Mouse (Mus musculus): ENCODE data around the gene Mnat1. TPM values are rescaled to one million over a fixed set of nuclear protein-coding genes. Genes with fewer than 3 reads are reported as not detected.

Mnat1 gene
- polyA plus RNA-seq, 1 experiment from 2014 or later = 21.1 TPM

DNA sequence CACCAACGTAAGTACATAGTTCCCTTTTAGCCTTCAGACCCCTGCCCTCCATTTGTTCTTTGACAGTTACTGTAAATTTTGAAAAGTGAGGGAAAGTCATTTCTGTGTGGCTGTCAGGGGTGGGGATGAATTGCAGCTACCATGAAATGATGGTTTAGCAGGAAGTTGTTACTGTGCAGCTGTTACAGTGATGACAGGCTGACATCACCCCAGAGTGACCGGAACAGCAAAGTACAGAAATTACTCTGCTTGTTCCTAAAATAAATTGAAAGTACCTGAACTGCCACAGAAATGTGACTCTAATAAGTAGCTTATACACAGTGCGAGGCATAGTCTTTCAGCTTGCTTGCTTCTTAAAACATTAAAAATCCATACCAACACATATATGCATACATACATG is 86.9 kb downstream of the Mnat1 start:
- Histone ChIP-seq H3K4me1 (replicated peaks) (no peaks in the 10 kb centered on the region), H3K27ac (no peak overlapping the region), H3K4me3 (no peak overlapping the region), H3K9ac (no peak overlapping the region), H3K27me3 (no peaks in the 10 kb centered on the region), H3K36me3 (no peaks in the 10 kb centered on the region), H3K4me2 (no peak overlapping the region), H3K9me3 (no peaks in the 10 kb centered on the region)
- WGBS = 84% methylated on average over 3 of the region's 3 CpGs
- no peak for ATAC-seq (ENCODE audit: low FRiP score)

DNA sequence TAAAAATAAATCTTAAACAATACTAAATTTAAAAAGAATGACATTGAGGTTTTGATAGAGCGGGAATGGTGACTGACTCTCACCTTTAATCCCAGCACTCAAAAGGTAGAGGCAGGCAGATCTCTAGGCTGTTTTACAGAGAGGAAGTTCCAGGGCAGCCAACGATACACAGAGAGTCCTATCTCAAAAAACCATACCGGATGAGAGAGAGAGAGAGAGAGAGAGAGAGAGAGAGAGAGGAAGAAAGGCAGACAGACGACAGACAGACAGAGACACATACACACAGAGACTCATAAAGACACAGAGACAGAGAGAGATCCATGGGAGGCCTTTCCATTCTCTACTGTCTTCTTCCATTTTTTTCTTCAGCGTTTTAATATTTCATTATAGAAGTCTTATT is 92.3 kb downstream of the Mnat1 start:
- peaks cover 17% of the 10 kb centered on the region for H3K36me3 ChIP-seq
- H3K4me3 ChIP-seq = no peak overlapping the region
- ATAC-seq (ENCODE audit: low FRiP score) = no peak
- no peak overlapping the region for H3K27ac ChIP-seq
- H3K4me2 ChIP-seq = no peak overlapping the region
- H3K9ac ChIP-seq = no peak overlapping the region
- no peaks in the 10 kb centered on the region for H3K27me3 ChIP-seq
- WGBS = 92% methylated on average over 5 of the region's 5 CpGs
- H3K4me1 ChIP-seq (replicated peaks) = no peaks in the 10 kb centered on the region
- H3K9me3 ChIP-seq = no peaks in the 10 kb centered on the region

DNA sequence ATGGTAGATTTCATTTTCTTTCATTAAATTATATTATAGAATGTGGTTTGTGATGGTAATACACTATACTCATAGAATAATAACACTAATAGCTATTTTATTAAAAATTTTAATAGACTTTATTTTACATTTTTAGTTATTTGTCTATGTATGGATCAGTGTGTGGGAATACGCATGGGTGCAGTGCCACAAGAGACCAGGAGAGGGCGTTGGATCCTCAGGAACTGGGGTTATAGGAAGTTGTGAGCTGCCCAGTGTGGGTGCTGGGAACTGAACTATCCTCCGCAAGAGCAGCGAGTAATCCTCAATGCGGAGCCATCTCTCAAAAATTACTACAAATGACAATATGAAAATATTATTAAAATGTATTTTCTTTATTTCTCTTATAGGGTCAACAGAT is 95.1 kb downstream of the Mnat1 start:
- no peak for ATAC-seq (ENCODE audit: low FRiP score)
- 94% methylated on average over 5 of the region's 5 CpGs for WGBS
- H3K4me2 ChIP-seq = no peak overlapping the region
- H3K9ac ChIP-seq = no peak overlapping the region
- H3K4me3 ChIP-seq = no peak overlapping the region
- no peaks in the 10 kb centered on the region for H3K9me3 ChIP-seq
- no peaks in the 10 kb centered on the region for H3K4me1 ChIP-seq (replicated peaks)
- H3K36me3 ChIP-seq = peaks cover 17% of the 10 kb centered on the region
- H3K27ac ChIP-seq = no peak overlapping the region
- no peaks in the 10 kb centered on the region for H3K27me3 ChIP-seq

DNA sequence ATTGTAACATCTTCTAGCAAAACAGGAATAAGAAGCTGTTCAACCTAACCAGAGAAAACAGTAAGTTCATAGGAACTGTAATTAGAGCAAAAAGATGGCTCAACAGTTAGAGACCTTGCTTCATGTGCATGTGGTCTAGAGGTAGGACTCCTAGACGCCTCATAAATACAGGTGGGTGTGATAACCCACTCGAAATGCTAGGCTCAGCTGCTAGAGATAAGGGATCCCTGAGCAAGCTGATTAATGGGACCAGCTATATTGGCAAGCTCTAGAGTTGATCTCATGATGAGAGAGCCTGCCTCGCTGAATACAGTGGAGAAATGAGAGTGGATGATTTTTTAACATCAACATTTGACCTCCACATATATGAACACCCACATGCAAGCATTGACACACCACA is 97.7 kb downstream of the Mnat1 start:
- Histone ChIP-seq H3K9ac (no peak overlapping the region), H3K27me3 (no peaks in the 10 kb centered on the region), H3K36me3 (peaks cover 17% of the 10 kb centered on the region), H3K4me2 (no peak overlapping the region), H3K27ac (no peak overlapping the region), H3K9me3 (no peaks in the 10 kb centered on the region), H3K4me1 (replicated peaks) (no peaks in the 10 kb centered on the region; the same call in 1 of the 2 replicates), H3K4me3 (no peak overlapping the region)
- no peak for ATAC-seq (ENCODE audit: low FRiP score)
- 92% methylated on average over 3 of the region's 3 CpGs for WGBS

DNA sequence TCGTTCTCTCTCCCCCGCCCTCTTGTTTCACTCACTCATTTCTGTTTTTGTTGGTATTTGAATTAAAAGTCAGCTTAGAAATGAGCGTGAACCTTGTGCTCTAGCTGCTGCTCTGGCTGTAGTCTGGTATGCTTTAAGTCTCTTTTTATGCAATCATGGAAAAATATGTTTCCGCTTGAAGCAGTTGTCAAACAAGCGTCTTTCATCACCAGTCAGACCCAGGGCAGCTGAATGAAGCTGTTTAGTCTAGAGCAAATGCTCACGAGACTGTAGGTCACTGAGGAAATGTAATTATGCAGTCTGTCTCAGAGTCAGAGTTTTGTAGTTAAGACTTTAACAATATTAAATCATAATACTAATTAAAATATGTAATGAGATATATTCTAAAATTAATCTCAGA is 100.4 kb downstream of the Mnat1 start:
- Histone ChIP-seq H3K27ac (no peak overlapping the region), H3K27me3 (no peaks in the 10 kb centered on the region), H3K36me3 (peaks cover 14% of the 10 kb centered on the region), H3K4me1 (replicated peaks) (no peaks in the 10 kb centered on the region; the same call in 1 of the 2 replicates), H3K9ac (no peak overlapping the region), H3K9me3 (no peaks in the 10 kb centered on the region), H3K4me2 (no peak overlapping the region), H3K4me3 (no peak overlapping the region)
- ATAC-seq (ENCODE audit: low FRiP score) = no peak
- 68% methylated on average over 6 of the region's 6 CpGs for WGBS

DNA sequence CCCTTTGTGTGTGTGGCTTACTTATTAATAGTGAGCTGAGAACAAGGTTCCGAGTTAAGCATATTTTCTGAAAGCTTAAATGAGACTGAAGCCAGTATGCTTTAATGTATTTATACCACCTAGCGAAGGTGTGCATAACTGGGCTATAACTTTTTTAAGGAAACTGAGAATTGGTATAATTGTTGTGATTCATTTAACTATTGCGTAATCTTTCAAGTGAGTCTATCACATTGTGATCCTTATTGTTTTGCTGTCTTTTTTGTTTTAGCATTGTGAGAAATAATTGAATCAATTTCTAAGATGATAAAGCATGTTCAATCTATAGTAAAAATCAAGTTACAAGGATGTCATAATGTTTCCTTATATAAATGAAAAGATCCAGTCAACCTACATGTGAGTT is 104.9 kb downstream of the Mnat1 start:
- 96% methylated on average over 3 of the region's 3 CpGs for WGBS
- H3K36me3 ChIP-seq = no peaks in the 10 kb centered on the region
- no peak overlapping the region for H3K4me2 ChIP-seq
- H3K4me3 ChIP-seq = no peak overlapping the region
- H3K27ac ChIP-seq = no peak overlapping the region
- H3K27me3 ChIP-seq = no peaks in the 10 kb centered on the region
- H3K9ac ChIP-seq = no peak overlapping the region
- ATAC-seq (ENCODE audit: low FRiP score) = no peak
- H3K9me3 ChIP-seq = no peaks in the 10 kb centered on the region
- no peaks in the 10 kb centered on the region; the same call in 1 of the 2 replicates for H3K4me1 ChIP-seq (replicated peaks)

DNA sequence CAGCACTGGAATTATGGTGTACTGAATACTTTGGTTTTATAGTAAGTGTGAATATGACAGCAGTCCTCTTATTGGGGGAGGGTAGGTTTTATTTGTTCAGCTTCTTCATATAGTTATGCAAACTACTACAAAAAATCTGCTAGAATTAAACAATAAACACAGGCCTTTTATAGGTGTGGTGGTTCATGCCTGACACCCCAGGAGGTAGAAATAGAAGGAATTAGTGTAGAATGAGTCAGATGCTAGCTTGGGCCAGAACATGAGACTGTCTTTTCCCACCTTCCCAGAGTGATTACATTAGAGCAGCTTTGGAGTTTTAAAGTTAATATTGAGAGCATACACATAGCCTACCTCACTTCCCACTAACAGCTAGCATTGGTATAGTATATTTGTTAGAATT is 106.7 kb downstream of the Mnat1 start:
- Histone ChIP-seq H3K4me3 (no peak overlapping the region), H3K27ac (no peak overlapping the region), H3K36me3 (no peaks in the 10 kb centered on the region), H3K9ac (no peak overlapping the region), H3K9me3 (no peaks in the 10 kb centered on the region), H3K4me2 (no peak overlapping the region), H3K4me1 (replicated peaks) (no peaks in the 10 kb centered on the region), H3K27me3 (no peaks in the 10 kb centered on the region)
- ATAC-seq (ENCODE audit: low FRiP score) = no peak

DNA sequence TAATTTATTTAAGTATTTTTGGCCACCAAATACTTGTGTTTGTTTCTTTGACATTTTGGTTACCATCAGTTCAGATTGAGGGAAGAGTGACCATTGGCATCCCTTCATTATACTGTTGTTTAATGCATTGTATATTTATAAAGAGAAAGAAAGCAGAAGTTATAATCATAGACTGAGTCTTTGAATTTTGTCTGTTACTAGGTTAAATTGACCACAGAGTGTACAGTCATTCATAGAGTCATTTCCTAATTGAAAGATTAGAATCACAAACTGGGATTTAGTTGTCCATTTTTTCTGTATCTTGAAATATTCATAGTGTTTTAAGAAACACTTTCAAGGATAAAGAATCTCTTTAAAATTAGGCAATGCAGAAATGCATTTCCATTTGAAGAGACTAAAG is 108.0 kb downstream of the Mnat1 start:
- no peaks in the 10 kb centered on the region for H3K4me1 ChIP-seq (replicated peaks)
- H3K4me3 ChIP-seq = no peak overlapping the region
- no peaks in the 10 kb centered on the region for H3K36me3 ChIP-seq
- no peak overlapping the region for H3K27ac ChIP-seq
- no peaks in the 10 kb centered on the region for H3K27me3 ChIP-seq
- no peak for ATAC-seq (ENCODE audit: low FRiP score)
- no peaks in the 10 kb centered on the region for H3K9me3 ChIP-seq
- no peak overlapping the region for H3K9ac ChIP-seq
- no peak overlapping the region for H3K4me2 ChIP-seq

DNA sequence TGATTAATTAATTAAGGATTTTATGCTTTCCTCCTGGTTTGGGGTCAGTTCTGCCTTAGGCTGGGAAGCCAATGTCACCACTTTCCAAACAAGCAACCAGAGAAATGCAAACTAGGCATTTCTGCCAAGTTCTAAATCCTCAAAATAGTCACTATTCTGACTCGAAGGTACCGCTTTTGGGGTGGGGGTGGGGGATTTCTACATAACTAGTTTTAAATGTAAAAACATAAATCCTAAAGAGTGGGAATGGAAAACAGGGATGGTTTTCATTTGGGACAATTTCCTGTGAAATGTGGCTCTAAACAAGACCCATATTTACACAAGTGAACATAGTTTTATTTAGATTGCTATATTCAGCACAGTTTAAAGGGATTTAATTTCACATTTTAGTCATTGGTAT is 109.1 kb downstream of the Mnat1 start:
- Histone ChIP-seq H3K9me3 (no peaks in the 10 kb centered on the region), H3K4me1 (replicated peaks) (no peaks in the 10 kb centered on the region), H3K27ac (no peak overlapping the region), H3K36me3 (no peaks in the 10 kb centered on the region), H3K9ac (no peak overlapping the region), H3K4me3 (no peak overlapping the region), H3K27me3 (no peaks in the 10 kb centered on the region), H3K4me2 (no peak overlapping the region)
- ATAC-seq (ENCODE audit: low FRiP score) = no peak
- 88% methylated on average over 2 of the region's 2 CpGs for WGBS

DNA sequence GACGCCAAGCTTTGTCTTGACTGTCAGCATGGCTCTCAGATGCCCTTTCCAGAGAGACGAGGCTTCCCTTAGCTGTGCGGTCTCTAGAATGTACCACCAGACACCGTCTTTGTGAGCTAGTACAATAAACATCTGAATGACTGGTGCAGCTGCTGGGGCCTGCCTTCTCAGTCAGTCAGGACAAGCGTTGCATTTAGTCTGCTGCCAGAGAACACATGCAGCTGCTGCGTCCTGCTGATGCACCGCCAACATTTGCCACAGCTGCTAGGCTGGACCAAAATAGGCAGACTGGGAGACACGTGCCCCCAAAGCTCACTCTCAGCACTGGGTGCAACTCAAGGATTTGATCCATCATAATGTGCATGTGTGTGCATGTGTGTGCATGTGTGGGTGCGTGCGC is 118.4 kb downstream of the Mnat1 start:
- H3K4me3 ChIP-seq = no peak overlapping the region
- no peaks in the 10 kb centered on the region for H3K27me3 ChIP-seq
- no peaks in the 10 kb centered on the region for H3K36me3 ChIP-seq
- ATAC-seq (ENCODE audit: low FRiP score) = peak; percentile 59; the same call in 1 of the 2 replicates
- peaks cover 4% of the 10 kb centered on the region; the same call in 1 of the 2 replicates for H3K4me1 ChIP-seq (replicated peaks)
- H3K9me3 ChIP-seq = no peaks in the 10 kb centered on the region
- H3K27ac ChIP-seq = peak overlapping the region; percentile 58
- no peak overlapping the region for H3K9ac ChIP-seq
- no peak overlapping the region for H3K4me2 ChIP-seq
- 35% methylated on average over 10 of the region's 10 CpGs for WGBS

DNA sequence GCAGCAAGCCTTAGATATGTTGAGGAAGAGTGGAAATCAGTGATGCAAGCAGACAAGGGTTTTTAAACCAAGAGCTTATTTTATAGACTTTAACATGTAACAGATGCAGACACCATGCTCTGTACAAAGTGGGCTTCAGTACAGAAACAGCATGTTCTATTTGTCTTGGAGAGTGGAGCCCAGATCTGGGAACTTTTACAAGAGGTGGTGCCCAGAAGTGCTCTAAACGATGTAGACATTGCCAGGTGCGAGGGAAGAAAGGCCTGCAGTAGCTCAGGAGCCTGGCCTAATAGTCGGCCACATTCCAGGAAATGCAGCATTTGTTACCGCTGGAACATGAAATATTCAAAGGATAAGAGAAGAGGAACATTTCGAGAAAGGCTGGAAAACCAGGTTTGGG is 122.2 kb downstream of the Mnat1 start:
- 84% methylated on average over 5 of the region's 5 CpGs for WGBS
- Histone ChIP-seq H3K4me3 (no peak overlapping the region), H3K9ac (no peak overlapping the region), H3K4me1 (replicated peaks) (peaks cover 4% of the 10 kb centered on the region; the same call in 1 of the 2 replicates), H3K27me3 (no peaks in the 10 kb centered on the region), H3K9me3 (no peaks in the 10 kb centered on the region), H3K4me2 (no peak overlapping the region), H3K27ac (no peak overlapping the region), H3K36me3 (no peaks in the 10 kb centered on the region)
- no peak for ATAC-seq (ENCODE audit: low FRiP score)

DNA sequence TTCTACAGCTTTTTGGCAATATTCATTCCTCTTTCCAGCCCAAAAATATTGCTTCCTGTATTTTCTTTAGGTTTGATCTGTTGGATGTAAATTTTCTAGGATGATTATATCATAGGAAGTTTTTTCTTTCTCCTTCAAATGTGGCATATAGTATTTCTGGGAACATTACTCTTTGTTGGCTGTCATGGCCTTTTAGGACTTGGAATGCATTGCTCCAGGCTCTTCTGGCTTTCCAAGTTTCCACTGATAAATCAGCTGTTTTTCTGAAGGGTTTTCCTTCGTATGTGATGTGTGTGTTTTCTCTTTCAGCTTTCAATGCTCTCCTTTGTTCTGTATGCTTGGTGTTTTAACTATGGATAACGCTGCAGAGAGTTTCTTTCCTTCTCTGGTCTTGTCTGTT is 131.5 kb downstream of the Mnat1 start:
- no peak for ATAC-seq (ENCODE audit: low FRiP score)
- Histone ChIP-seq H3K27ac (no peak overlapping the region), H3K27me3 (no peaks in the 10 kb centered on the region), H3K4me3 (no peak overlapping the region), H3K36me3 (no peaks in the 10 kb centered on the region), H3K9ac (no peak overlapping the region), H3K9me3 (no peaks in the 10 kb centered on the region), H3K4me2 (no peak overlapping the region), H3K4me1 (replicated peaks) (no peaks in the 10 kb centered on the region)
- 68% methylated on average over 2 of the region's 2 CpGs for WGBS

DNA sequence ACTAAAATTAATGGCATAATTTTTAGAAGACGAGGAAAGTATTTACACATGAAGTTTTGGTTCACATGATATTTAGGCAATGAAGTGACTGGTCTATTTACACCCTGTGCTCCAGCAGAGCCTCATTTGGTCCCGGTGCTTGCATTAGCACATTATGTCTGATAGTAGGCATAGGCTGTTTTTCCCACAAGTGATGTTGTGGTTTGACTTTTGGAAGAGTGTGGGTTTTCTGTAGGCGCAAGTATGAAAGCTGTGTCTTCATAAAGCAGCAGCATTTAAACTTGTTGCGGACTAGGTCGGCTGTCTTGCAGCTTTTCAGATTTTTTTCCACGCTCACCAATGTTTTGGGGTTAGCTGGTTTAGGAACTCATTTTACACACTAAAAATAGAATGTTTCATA is 135.8 kb downstream of the Mnat1 start:
- Histone ChIP-seq H3K9me3 (0 out of 2 replicates have a peak, but pooled peaks cover 4% of the 10 kb centered on the region), H3K27me3 (no peaks in the 10 kb centered on the region), H3K36me3 (no peaks in the 10 kb centered on the region), H3K4me1 (replicated peaks) (no peaks in the 10 kb centered on the region), H3K9ac (no peak overlapping the region), H3K4me2 (no peak overlapping the region), H3K27ac (no peak overlapping the region), H3K4me3 (no peak overlapping the region)
- WGBS = 96% methylated on average over 6 of the region's 6 CpGs
- ATAC-seq (ENCODE audit: low FRiP score) = no peak

DNA sequence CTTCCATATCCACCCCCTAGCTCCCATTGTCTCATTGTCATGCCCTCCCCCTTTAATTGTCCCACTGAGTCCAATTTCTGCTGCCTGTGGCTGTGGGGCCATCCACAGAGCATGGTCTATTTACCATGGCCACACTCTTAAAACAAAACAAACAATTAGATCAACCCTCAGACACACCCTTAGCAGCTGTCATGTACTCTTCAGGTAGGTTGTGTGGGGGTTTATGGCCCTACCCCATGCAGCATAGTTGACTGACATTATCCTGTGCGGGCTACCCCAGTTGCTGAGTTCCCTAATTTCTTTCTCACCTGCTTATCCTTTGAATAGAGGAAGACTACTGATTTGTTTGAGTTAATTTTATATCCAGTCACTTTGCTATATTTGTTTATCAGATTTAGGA is 136.8 kb downstream of the Mnat1 start:
- Histone ChIP-seq H3K27me3 (no peaks in the 10 kb centered on the region), H3K4me2 (no peak overlapping the region), H3K9me3 (0 out of 2 replicates have a peak, but pooled peaks cover 4% of the 10 kb centered on the region), H3K4me3 (no peak overlapping the region), H3K9ac (no peak overlapping the region), H3K27ac (no peak overlapping the region), H3K36me3 (no peaks in the 10 kb centered on the region), H3K4me1 (replicated peaks) (no peaks in the 10 kb centered on the region)
- 96% methylated on average over 1 of the region's 1 CpGs for WGBS
- no peak for ATAC-seq (ENCODE audit: low FRiP score)

Data from hindbrain, embryonic 13.5 days (tissue).